Comparison of ENCODE assay signal across 8 mouse cellular contexts in genomic region chr7:25076663-25077413, GRCm38 (mm10). TPM values are rescaled to one million over a fixed set of nuclear protein-coding genes. Genes with fewer than 3 reads are reported as not detected.
DNase-seq lines count a peak whose midpoint lies in the region; ATAC-seq lines count a peak whose summit lies in the region.

No protein-coding gene starts in this region.

- peak; percentile 90 for ATAC-seq in megakaryocyte progenitor cell, adult 5-6 weeks (replicated peaks; ENCODE audit: poor library complexity)

- peak; percentile 97 for DNase-seq in adipocyte (ENCODE audit: low spot score)
- peak; percentile 99 for DNase-seq in embryo, embryonic 10 days (ENCODE audit: low spot score)
- DNase-seq in gastrocnemius, postnatal 10 days: peak; percentile 92
- peak; percentile 98 for DNase-seq in induced T-regulatory cell, adult 2 months (ENCODE audit: low read depth)
- DNase-seq in left cerebral cortex, adult 9 months (ENCODE audit: low spot score in 2 of 2): peak; percentile 99
- DNase-seq in right cerebral cortex, postnatal 14 days: peak; percentile 95
- peak; percentile 92 to 98 for DNase-seq in urinary bladder, postnatal 36 days (ENCODE audit: low spot score in 2 of 2)

RNA-seq across cellular contexts. Expression of gene Zfp574, which starts 4.5 kb away (rescaled TPM):
- 1 to 10 TPM; 6.9 to 9.0 TPM for total RNA-seq in gastrocnemius, postnatal 10 days (2021)
- 6.2 and 7.6 TPM in 2 replicates for total RNA-seq in megakaryocyte progenitor cell, adult 5-6 weeks (2015)
- 4.5 and 4.8 TPM in 2 replicates for total RNA-seq in megakaryocyte progenitor cell, adult 5-6 weeks (2017)

RNA-seq across cellular contexts. Expression of gene Grik5, which starts 4.7 kb away (rescaled TPM):
- 10 to 100 TPM in 1 of 2 experiments, 1 to 10 TPM in 1; 7.2 to 11.0 TPM for total RNA-seq in gastrocnemius, postnatal 10 days (2021)
- 3.1 and 5.6 TPM in 2 replicates for total RNA-seq in megakaryocyte progenitor cell, adult 5-6 weeks (2015)
- total RNA-seq in megakaryocyte progenitor cell, adult 5-6 weeks (2017): 3.4 and 3.9 TPM in 2 replicates

Comparison
In these comparisons a context has a peak if more than half of its experiments do, and no peak if none do; other contexts are left out.
1. Peak in every context shown above with its lines: DNase-seq and ATAC-seq.